Mouse (Mus musculus) E14TG2a.4 (cell line): ENCODE measurements around the gene Fyn.

Experiments used
- CTCF ChIP-seq: conservative IDR thresholded peaks from 2 replicates; pipeline ENCODE4 v1.5.1; 2014; ENCODE audit warnings: low read length
- NANOG ChIP-seq: IDR thresholded peaks from 2 replicates; pipeline ENCODE4 v1.6.1; 2014; ENCODE audit warnings: borderline replicate concordance, low read length, mixed read lengths

DNA sequence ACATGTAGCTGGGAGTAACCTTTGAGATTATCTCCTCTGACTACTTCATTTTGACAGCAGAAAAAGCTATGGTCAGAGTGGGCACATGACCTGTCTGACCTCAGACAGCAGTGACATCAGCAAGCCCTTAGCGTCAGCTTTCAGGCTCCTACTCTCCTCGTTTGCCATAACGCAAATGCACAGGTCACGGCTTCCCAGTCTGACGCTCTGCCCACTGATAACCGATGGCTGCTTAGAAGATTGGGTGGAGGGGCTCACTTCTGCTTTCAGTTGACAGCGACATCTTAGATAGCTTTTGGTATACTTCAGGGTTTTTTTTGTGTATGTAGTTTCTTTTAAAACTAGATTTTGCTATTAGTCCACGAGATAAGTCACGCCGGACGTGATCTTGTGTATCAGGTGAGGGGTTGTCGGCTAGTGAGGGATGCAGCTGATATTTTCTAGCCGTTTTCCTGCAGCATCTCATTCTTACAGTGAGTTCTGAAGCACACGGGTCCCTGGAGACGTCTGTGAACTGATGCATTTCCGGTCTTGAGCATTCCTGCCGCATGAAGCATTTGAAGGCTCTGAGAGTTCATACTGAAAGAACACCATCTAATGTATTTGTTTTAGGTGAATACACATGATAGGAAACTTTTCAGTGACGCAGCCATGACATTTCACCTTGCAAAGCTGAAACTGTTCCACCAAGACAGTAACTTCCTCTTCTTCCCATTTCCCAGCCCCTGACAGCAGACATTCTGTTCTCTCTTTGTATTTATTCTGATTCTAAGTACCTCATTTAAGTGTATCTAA lies 44.4 kb downstream of the Fyn start:
- TF ChIP-seq CTCF (no peak), NANOG (no peak)
